Mouse (Mus musculus) forebrain, embryonic 13.5 days (tissue): ENCODE measurements around the gene Hmox2. TPM values are rescaled to one million over a fixed set of nuclear protein-coding genes. Genes with fewer than 3 reads are reported as not detected.
A peak's percentile ranks its signal among the peaks of the same experiment; 100 is the strongest.
"Not testable (repeated sequence)": the region's sequence is repeated elsewhere in the genome, so short reads cannot be mapped to it uniquely, and the experiment has no call there.

Source experiments
- ATAC-seq: fragments of 200-750 bp; cut with Nextera tagmentation; 2 replicates; pipeline ENCODE4 v1.8.0; 2017
- H3K27ac ChIP-seq: fragments of 300-500 bp; sonication (generic); 2 replicates; pipeline ENCODE4 v1.5.1; 2015; ENCODE audit warnings: inconsistent platforms, mild to moderate bottlenecking, moderate library complexity
- H3K27me3 ChIP-seq: fragments of 300-500 bp; sonication (generic); 2 replicates; pipeline ENCODE4 v1.6.1; 2015; ENCODE audit warnings: mild to moderate bottlenecking, inconsistent platforms
- H3K36me3 ChIP-seq: fragments of 300-500 bp; sonication (generic); 2 replicates; pipeline ENCODE4 v1.6.1; 2015; ENCODE audit warnings: mild to moderate bottlenecking, inconsistent platforms; ENCODE audit not compliant: poor library complexity, severe bottlenecking
- H3K4me1 ChIP-seq: fragments of 300-500 bp; sonication (generic); 2 replicates; pipeline ENCODE4 v1.6.1; 2015; ENCODE audit warnings: inconsistent platforms
- H3K4me2 ChIP-seq: fragments of 300-500 bp; sonication (generic); 2 replicates; pipeline ENCODE4 v1.6.1; 2015; ENCODE audit warnings: inconsistent platforms, mild to moderate bottlenecking, moderate library complexity
- H3K4me3 ChIP-seq: fragments of 300-500 bp; sonication (generic); 2 replicates; pipeline ENCODE4 v1.5.1; 2015; ENCODE audit warnings: mild to moderate bottlenecking, inconsistent platforms
- H3K9ac ChIP-seq: fragments of 300-500 bp; sonication (generic); 2 replicates; pipeline ENCODE4 v1.6.1; 2015; ENCODE audit warnings: mild to moderate bottlenecking, inconsistent platforms
- H3K9me3 ChIP-seq: fragments of 300-500 bp; sonication (generic); replicated peaks from 2 replicates; pipeline ENCODE4 v1.6.1; 2016; ENCODE audit warnings: inconsistent platforms
- WGBS: fragments of 180-500 bp; shearing (Covaris S2); methylation state at CpG from one replicate; pipeline ENCODE4 v1.1.7; 2015; 5-methylcytosine and 5-hydroxymethylcytosine counted together
- polyA plus RNA-seq: library from polyadenylated mRNA; unstranded; fragments of >200 nt; fragmentation: Nextera tagmentation; extraction: Ambion mirVana; gene quantifications from 2 replicates; pipeline ENCODE4 v1.2.1, GENCODE M21; 2015

Gene Hmox2
- polyA plus RNA-seq, 1 experiment from 2014 or later: 77.0 TPM

- Histone ChIP-seq H3K27ac (no peak overlapping the region), H3K4me3 (no peak overlapping the region), H3K4me2 (no peak overlapping the region), H3K36me3 (no peaks in the 10 kb centered on the region), H3K9me3 (no peaks in the 10 kb centered on the region), H3K27me3 (no peaks in the 10 kb centered on the region), H3K4me1 (peaks cover 13% of the 10 kb centered on the region), H3K9ac (no peak overlapping the region)
- ATAC-seq: no peak
- WGBS: 91% methylated on average over 1 of the region's 1 CpGs
Measured at GRCm38 (mm10) chr16:4727963-4728362, 1.8 kb downstream of the Hmox2 start.

GRCm38 (mm10) chr16:4730776-4731358, 4.7 kb downstream of the Hmox2 start:
- Histone ChIP-seq H3K9me3 (no peaks in the 10 kb centered on the region), H3K36me3 (no peaks in the 10 kb centered on the region), H3K9ac (no peak overlapping the region), H3K27me3 (no peaks in the 10 kb centered on the region), H3K27ac (no peak overlapping the region), H3K4me1 (peaks cover 13% of the 10 kb centered on the region), H3K4me3 (no peak overlapping the region), H3K4me2 (no peak overlapping the region)
- WGBS: 70% methylated on average over 3 of the region's 3 CpGs
- no peak for ATAC-seq

GRCm38 (mm10) chr16:4736262-4736661, 10.1 kb downstream of the Hmox2 start:
- ATAC-seq: no peak
- H3K27ac ChIP-seq: no peak overlapping the region
- H3K4me1 ChIP-seq: no peaks in the 10 kb centered on the region
- H3K9ac ChIP-seq: no peak overlapping the region
- H3K36me3 ChIP-seq: no peaks in the 10 kb centered on the region
- 87% methylated on average over 2 of the region's 2 CpGs for WGBS
- H3K9me3 ChIP-seq: no peaks in the 10 kb centered on the region
- H3K27me3 ChIP-seq: no peaks in the 10 kb centered on the region
- no peak overlapping the region for H3K4me2 ChIP-seq
- no peak overlapping the region for H3K4me3 ChIP-seq

- no peak for ATAC-seq
- Histone ChIP-seq H3K36me3 (0 out of 2 replicates have a peak, but pooled peaks cover 7% of the 10 kb centered on the region), H3K27me3 (no peaks in the 10 kb centered on the region), H3K27ac (no peak overlapping the region), H3K4me1 (no peaks in the 10 kb centered on the region), H3K9me3 (no peaks in the 10 kb centered on the region; the same call in 1 of the 2 replicates), H3K4me2 (no peak overlapping the region), H3K4me3 (no peak overlapping the region), H3K9ac (no peak overlapping the region)
- WGBS: 92% methylated on average over 2 of the region's 2 CpGs
Measured at GRCm38 (mm10) chr16:4739994-4740393, 13.8 kb downstream of the Hmox2 start.

GRCm38 (mm10) chr16:4742186-4742585, 16.0 kb downstream of the Hmox2 start:
- Histone ChIP-seq H3K4me2 (no peak overlapping the region), H3K9ac (no peak overlapping the region), H3K4me3 (no peak overlapping the region), H3K27me3 (no peaks in the 10 kb centered on the region), H3K27ac (no peak overlapping the region), H3K9me3 (no peaks in the 10 kb centered on the region; the same call in 1 of the 2 replicates), H3K36me3 (0 out of 2 replicates have a peak, but pooled peaks cover 7% of the 10 kb centered on the region), H3K4me1 (no peaks in the 10 kb centered on the region)
- ATAC-seq: no peak
- 100% methylated on average over 1 of the region's 1 CpGs for WGBS

- WGBS: 89% methylated on average over 3 of the region's 3 CpGs
- no peak for ATAC-seq
- H3K4me2 ChIP-seq: no peak overlapping the region
- no peak overlapping the region for H3K9ac ChIP-seq
- H3K9me3 ChIP-seq: no peaks in the 10 kb centered on the region
- H3K4me3 ChIP-seq: no peak overlapping the region
- H3K4me1 ChIP-seq: peaks cover 1% of the 10 kb centered on the region; the same call in 1 of the 2 replicates
- no peak overlapping the region for H3K27ac ChIP-seq
- 0 out of 2 replicates have a peak, but pooled peaks cover 4% of the 10 kb centered on the region for H3K36me3 ChIP-seq
- no peaks in the 10 kb centered on the region for H3K27me3 ChIP-seq
Measured at GRCm38 (mm10) chr16:4752155-4752554, 26.0 kb downstream of the Hmox2 start.

GRCm38 (mm10) chr16:4754045-4754444, 27.9 kb downstream of the Hmox2 start:
- WGBS: 88% methylated on average over 3 of the region's 3 CpGs
- Histone ChIP-seq H3K4me1 (peaks cover 6% of the 10 kb centered on the region; the same call in 1 of the 2 replicates), H3K27me3 (no peaks in the 10 kb centered on the region), H3K9ac (no peak overlapping the region), H3K4me3 (no peak overlapping the region), H3K9me3 (no peaks in the 10 kb centered on the region), H3K36me3 (0 out of 2 replicates have a peak, but pooled peaks cover 4% of the 10 kb centered on the region), H3K27ac (no peak overlapping the region), H3K4me2 (no peak overlapping the region)
- no peak for ATAC-seq

GRCm38 (mm10) chr16:4756660-4757335, 30.6 kb downstream of the Hmox2 start:
- H3K4me1 ChIP-seq, H3K27me3 ChIP-seq, H3K9me3 ChIP-seq, H3K36me3 ChIP-seq: not testable (repeated sequence)
- WGBS: 6% methylated on average over 33 of the region's 42 CpGs
- peak; percentile 90 for ATAC-seq
- H3K4me3 ChIP-seq: peak overlapping the region; percentile 40
- peak overlapping the region; percentile 60 for H3K27ac ChIP-seq
- H3K9ac ChIP-seq: peak overlapping the region; percentile 53; the same call in 1 of the 2 replicates
- peak overlapping the region; percentile 48 for H3K4me2 ChIP-seq

GRCm38 (mm10) chr16:4762437-4762836, 36.3 kb downstream of the Hmox2 start:
- peaks cover 40% of the 10 kb centered on the region for H3K36me3 ChIP-seq
- H3K9ac ChIP-seq: no peak overlapping the region
- WGBS: 89% methylated on average over 4 of the region's 4 CpGs
- peaks cover 1% of the 10 kb centered on the region; the same call in 1 of the 2 replicates for H3K4me1 ChIP-seq
- H3K4me3 ChIP-seq: no peak overlapping the region
- ATAC-seq: no peak
- H3K27ac ChIP-seq: no peak overlapping the region
- H3K9me3 ChIP-seq: no peaks in the 10 kb centered on the region
- H3K27me3 ChIP-seq: no peaks in the 10 kb centered on the region
- no peak overlapping the region for H3K4me2 ChIP-seq

GRCm38 (mm10) chr16:4763276-4763675, 37.1 kb downstream of the Hmox2 start:
- ATAC-seq: no peak
- H3K4me2 ChIP-seq: no peak overlapping the region

GRCm38 (mm10) chr16:4765852-4766251, 39.7 kb downstream of the Hmox2 start:
- no peaks in the 10 kb centered on the region for H3K4me1 ChIP-seq
- H3K9me3 ChIP-seq: no peaks in the 10 kb centered on the region
- H3K27ac ChIP-seq: no peak overlapping the region
- peaks cover 74% of the 10 kb centered on the region for H3K36me3 ChIP-seq
- no peak overlapping the region for H3K9ac ChIP-seq
- no peak overlapping the region for H3K4me3 ChIP-seq
- no peak for ATAC-seq
- 89% methylated on average over 2 of the region's 2 CpGs for WGBS
- no peak overlapping the region for H3K4me2 ChIP-seq
- no peaks in the 10 kb centered on the region for H3K27me3 ChIP-seq

More at GRCm38 (mm10) chr16:4763276-4763675, 37.1 kb downstream of the Hmox2 start:
- WGBS: 41% methylated on average over 2 of the region's 2 CpGs
- Histone ChIP-seq H3K27ac (no peak overlapping the region), H3K4me1 (no peaks in the 10 kb centered on the region), H3K27me3 (no peaks in the 10 kb centered on the region), H3K4me3 (no peak overlapping the region), H3K9me3 (no peaks in the 10 kb centered on the region), H3K9ac (no peak overlapping the region), H3K36me3 (peaks cover 48% of the 10 kb centered on the region)

GRCm38 (mm10) chr16:4767012-4767790, 41.0 kb downstream of the Hmox2 start:
- no peak overlapping the region for H3K9ac ChIP-seq
- H3K4me2 ChIP-seq: no peak overlapping the region
- no peak overlapping the region for H3K4me3 ChIP-seq
- no peaks in the 10 kb centered on the region for H3K27me3 ChIP-seq
- H3K4me1 ChIP-seq: no peaks in the 10 kb centered on the region
- no peak for ATAC-seq
- no peak overlapping the region for H3K27ac ChIP-seq
- WGBS: 87% methylated on average over 6 of the region's 6 CpGs
- peaks cover 76% of the 10 kb centered on the region for H3K36me3 ChIP-seq
- no peaks in the 10 kb centered on the region for H3K9me3 ChIP-seq
